Mouse (Mus musculus) large intestine, adult 2 months (tissue): ENCODE measurements at regions not wholly inside any gene's neighbourhood (a gene's known extent, or its start where the extent isn't known, plus 50 kb on each side); places are given as distances from the start of the nearest gene placed in this dataset.

Source experiments
- DNase-seq: peaks from one replicate; pipeline ENCODE4 v3.0.0-alpha.2; 2012; ENCODE audit warnings: low read depth, low spot score
- WGBS: fragments of 180-500 bp; shearing (Covaris S2); methylation state at CpG from one replicate; pipeline ENCODE4 v1.1.7; 2018; 5-methylcytosine and 5-hydroxymethylcytosine counted together

DNA sequence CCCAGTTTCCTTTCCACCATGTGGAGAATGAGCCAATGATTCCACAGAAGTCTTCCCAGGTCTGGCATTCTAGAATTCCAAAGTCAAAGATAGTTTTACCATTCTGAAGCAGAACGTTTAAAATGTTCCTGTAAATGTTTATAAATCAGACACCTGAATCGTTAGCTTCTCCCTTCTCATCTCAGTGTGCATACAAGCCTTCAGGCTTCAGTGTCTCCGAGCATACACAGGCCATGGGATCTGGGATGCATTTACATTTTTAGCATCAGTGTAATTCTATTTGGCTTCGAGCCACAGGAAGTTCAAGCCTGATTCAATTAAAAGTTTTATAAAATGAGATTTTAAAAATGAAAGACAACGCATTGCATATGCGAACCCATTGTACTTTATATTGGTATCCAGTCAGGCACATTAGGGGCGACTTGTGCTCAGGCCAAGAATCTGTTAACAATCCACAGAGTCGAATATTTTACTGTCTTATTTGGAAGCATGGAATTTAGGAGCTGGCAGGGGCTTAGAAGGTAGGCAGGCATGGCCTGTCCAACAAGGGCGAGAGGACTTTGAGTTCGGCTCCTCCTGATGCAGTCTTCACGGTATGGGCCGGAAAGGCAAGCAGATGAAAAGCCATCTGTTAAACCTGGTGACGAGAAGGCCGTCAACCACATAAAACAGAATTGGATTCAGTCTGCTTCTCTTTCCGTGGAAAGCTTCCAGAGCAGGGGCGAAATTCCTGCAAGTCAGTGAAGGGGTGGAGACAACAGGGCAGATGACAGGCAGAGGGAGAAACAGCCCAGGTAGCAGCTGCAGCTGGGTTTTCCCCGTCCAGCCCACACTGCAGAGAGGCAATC, 63.7 kb upstream of the Sipa1l1 start:
- DNase-seq = no peak

DNA sequence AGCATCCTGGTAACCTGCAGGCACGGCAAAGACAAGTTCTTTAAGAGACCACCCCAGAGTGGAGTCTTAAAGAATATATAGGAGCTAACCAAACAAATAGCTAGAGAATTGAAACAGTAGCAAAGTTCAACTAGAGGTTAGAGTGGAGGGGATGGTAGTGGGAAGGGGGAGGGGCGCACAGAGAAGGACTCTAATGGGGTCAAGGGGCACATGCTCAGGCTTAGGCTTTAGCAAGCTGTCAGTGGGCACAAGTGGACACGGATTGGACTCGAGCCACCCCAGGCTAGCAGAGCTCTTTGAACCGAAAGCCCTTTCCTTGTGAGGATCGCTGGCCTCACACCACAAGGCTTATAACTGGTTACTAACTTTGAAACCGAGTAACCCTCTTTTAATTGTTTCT, 53.4 kb upstream of the Sipa1l1 start:
- WGBS = 81% methylated on average over 7 of the region's 7 CpGs
- DNase-seq = no peak

More for the DNA sequence above, 63.7 kb upstream of the Sipa1l1 start:
- 41% methylated on average over 17 of the region's 17 CpGs for WGBS
